Mouse (Mus musculus): ENCODE data around the gene Golm1. TPM values are rescaled to one million over a fixed set of nuclear protein-coding genes. Genes with fewer than 3 reads are reported as not detected.
A peak's percentile ranks its signal among the peaks of the same experiment; 100 is the strongest.
"Not testable (repeated sequence)": the region's sequence is repeated elsewhere in the genome, so short reads cannot be mapped to it uniquely, and the experiment has no call there.

Gene Golm1
- polyA plus RNA-seq, 1 experiment from 2014 or later = 179 TPM

DNA sequence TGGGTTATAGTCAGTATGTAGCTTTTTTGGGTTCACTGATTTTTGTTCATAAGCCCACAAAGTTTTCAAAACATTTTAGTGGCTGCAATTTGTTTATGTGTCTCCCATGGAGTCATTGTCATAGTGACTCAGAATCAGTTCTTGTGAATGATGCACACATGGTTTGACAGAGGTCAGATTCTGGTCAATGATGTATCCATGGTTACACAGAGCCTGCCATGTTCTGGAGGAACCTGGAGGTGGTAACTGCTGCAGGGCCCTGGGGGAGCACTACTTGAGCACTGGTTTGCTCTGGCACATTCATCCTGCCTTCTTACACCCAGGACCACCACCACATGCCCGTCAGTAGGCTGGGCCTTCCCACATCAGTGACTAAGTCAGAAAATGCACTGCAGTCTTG lies 71.1 kb downstream of the Golm1 start:
- H3K36me3 ChIP-seq (ENCODE audit: control insufficient read depth, insufficient read depth, low read length) = peaks cover 20% of the 10 kb centered on the region; the same call in 1 of the 2 replicates
- DNase-seq (ENCODE audit: low spot score, missing footprints) (no peak), ATAC-seq (ENCODE audit: low FRiP score) (no peak)
- no peaks in the 10 kb centered on the region for H3K27me3 ChIP-seq (ENCODE audit: control insufficient read depth, insufficient read depth, low read length)
- H3K9ac ChIP-seq (ENCODE audit: low read length) = no peak overlapping the region
- WGBS = 77% methylated on average over 1 of the region's 1 CpGs
- H3K9me3 ChIP-seq (ENCODE audit: control insufficient read depth, low read length) = no peaks in the 10 kb centered on the region
- no peaks in the 10 kb centered on the region for H3K4me1 ChIP-seq (ENCODE audit: control insufficient read depth, insufficient read depth, low read length)
- no peak overlapping the region for H3K4me2 ChIP-seq
- H3K4me3 ChIP-seq (ENCODE audit: low read depth, low read length) = no peak overlapping the region
- H3K27ac ChIP-seq (ENCODE audit: low read depth, low read length) = no peak overlapping the region

DNA sequence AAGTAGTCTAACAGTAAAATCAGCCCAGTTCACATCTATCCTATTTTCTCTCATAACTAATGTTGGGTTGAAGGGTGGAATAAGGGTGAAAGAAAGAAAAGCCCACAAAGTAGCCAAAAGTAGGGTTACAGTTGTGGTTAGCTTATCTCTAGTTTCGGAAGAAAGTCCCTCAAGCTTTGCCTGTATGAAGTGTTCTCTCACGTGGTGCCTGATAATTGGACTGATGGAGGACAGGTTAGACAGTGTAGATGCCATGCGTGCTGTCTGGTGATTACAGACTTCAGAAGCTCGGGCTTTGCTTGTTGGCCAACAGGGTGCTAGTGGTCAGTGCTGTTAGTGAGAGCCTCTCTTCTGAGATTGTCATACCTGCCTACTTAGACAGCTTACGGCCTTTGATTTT lies 72.5 kb downstream of the Golm1 start:
- Histone ChIP-seq H3K4me3 (ENCODE audit: low read depth, low read length) (no peak overlapping the region), H3K9ac (ENCODE audit: low read length) (no peak overlapping the region), H3K9me3 (ENCODE audit: control insufficient read depth, low read length) (no peaks in the 10 kb centered on the region), H3K4me2 (no peak overlapping the region), H3K36me3 (ENCODE audit: control insufficient read depth, insufficient read depth, low read length) (peaks cover 13% of the 10 kb centered on the region; the same call in 1 of the 2 replicates), H3K27ac (ENCODE audit: low read depth, low read length) (no peak overlapping the region), H3K4me1 (ENCODE audit: control insufficient read depth, insufficient read depth, low read length) (no peaks in the 10 kb centered on the region), H3K27me3 (ENCODE audit: control insufficient read depth, insufficient read depth, low read length) (no peaks in the 10 kb centered on the region)
- no peak for ATAC-seq (ENCODE audit: low FRiP score)
- DNase-seq (ENCODE audit: low spot score, missing footprints) = no peak
- 94% methylated on average over 5 of the region's 5 CpGs for WGBS

DNA sequence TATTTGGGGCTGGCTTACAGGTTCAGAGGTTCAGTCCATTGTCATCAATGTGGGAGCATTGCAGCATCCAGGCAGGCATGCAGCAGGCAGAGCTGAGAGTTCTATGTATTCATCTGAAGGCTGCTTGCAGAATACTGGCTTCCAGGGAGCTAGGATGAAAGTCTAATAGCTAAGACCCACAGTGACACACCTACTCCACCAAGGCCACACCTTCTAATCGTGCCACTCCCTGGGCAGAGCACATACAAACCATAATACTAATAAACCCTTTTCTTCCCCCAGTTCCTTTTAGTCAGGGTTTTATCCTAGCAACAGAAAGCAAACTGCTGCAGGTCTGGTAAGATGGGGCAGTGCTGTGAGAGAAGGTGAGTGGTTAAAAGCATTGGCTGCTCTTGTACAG lies 83.0 kb downstream of the Golm1 start:
- DNase-seq (ENCODE audit: low spot score, missing footprints) = no peak
- Histone ChIP-seq H3K36me3 (ENCODE audit: control insufficient read depth, insufficient read depth, low read length) (peaks cover 14% of the 10 kb centered on the region), H3K27me3 (ENCODE audit: control insufficient read depth, insufficient read depth, low read length) (no peaks in the 10 kb centered on the region), H3K4me3 (ENCODE audit: low read depth, low read length) (no peak overlapping the region), H3K4me2 (no peak overlapping the region), H3K9ac (ENCODE audit: low read length) (no peak overlapping the region), H3K4me1 (ENCODE audit: control insufficient read depth, insufficient read depth, low read length) (no peaks in the 10 kb centered on the region), H3K9me3 (ENCODE audit: control insufficient read depth, low read length) (no peaks in the 10 kb centered on the region), H3K27ac (ENCODE audit: low read depth, low read length) (no peak overlapping the region)
- no peak for ATAC-seq (ENCODE audit: low FRiP score)
- 93% methylated on average over 1 of the region's 1 CpGs for WGBS

DNA sequence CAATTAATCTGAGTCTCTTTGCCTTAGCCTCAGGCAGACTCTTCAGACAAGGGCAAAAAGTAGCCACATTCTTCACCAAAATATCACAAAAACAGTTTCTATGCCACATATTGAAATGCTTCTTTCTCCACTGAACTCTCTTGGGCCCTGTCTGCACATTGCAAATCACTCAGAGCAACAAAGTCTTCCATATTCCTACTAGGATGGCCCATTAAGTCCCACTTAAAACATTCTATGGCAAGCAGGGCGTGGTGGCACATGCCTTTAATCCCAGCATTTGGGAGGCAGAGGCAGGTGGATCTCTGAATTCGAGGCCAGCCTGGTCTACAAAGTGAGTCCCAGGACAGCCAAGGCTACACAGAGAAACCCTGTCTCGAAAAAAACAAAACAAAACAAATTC lies 83.6 kb downstream of the Golm1 start:
- ATAC-seq (ENCODE audit: low FRiP score); H3K27me3 ChIP-seq (ENCODE audit: control insufficient read depth, insufficient read depth, low read length); H3K4me1 ChIP-seq (ENCODE audit: control insufficient read depth, insufficient read depth, low read length); H3K4me3 ChIP-seq (ENCODE audit: low read depth, low read length); H3K27ac ChIP-seq (ENCODE audit: low read depth, low read length); H3K9me3 ChIP-seq (ENCODE audit: control insufficient read depth, low read length); H3K9ac ChIP-seq (ENCODE audit: low read length); H3K4me2 ChIP-seq; DNase-seq (ENCODE audit: low spot score, missing footprints): not testable (repeated sequence)
- H3K36me3 ChIP-seq (ENCODE audit: control insufficient read depth, insufficient read depth, low read length) = peaks cover 14% of the 10 kb centered on the region
- WGBS = 91% methylated on average over 3 of the region's 3 CpGs

DNA sequence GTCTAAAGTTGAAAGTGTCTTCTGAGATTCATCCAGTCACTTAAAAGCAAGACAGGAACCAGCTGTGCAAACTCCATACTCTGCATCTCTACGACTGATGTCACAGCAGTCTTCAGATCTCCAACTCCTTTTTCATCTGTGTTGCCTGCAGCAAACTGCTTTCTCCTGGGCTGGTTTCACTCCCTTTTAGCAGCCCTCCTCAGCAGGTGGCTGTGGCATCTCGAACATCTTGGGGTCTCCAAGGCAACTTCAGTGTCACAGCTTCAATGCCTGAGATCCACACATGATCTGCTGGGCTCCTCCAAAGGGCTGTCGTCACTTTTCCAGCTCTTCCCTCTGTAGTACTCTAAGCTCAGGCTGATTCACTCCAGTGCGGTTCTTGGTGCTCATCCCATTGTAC lies 84.9 kb downstream of the Golm1 start:
- H3K4me2 ChIP-seq = no peak overlapping the region
- H3K27me3 ChIP-seq (ENCODE audit: control insufficient read depth, insufficient read depth, low read length) = no peaks in the 10 kb centered on the region
- no peaks in the 10 kb centered on the region for H3K9me3 ChIP-seq (ENCODE audit: control insufficient read depth, low read length)
- no peak for DNase-seq (ENCODE audit: low spot score, missing footprints)
- ATAC-seq (ENCODE audit: low FRiP score) = no peak
- H3K27ac ChIP-seq (ENCODE audit: low read depth, low read length) = no peak overlapping the region
- H3K4me1 ChIP-seq (ENCODE audit: control insufficient read depth, insufficient read depth, low read length) = peaks cover 13% of the 10 kb centered on the region
- H3K9ac ChIP-seq (ENCODE audit: low read length) = no peak overlapping the region
- 89% methylated on average over 4 of the region's 4 CpGs for WGBS
- peaks cover 14% of the 10 kb centered on the region for H3K36me3 ChIP-seq (ENCODE audit: control insufficient read depth, insufficient read depth, low read length)
- H3K4me3 ChIP-seq (ENCODE audit: low read depth, low read length) = no peak overlapping the region

DNA sequence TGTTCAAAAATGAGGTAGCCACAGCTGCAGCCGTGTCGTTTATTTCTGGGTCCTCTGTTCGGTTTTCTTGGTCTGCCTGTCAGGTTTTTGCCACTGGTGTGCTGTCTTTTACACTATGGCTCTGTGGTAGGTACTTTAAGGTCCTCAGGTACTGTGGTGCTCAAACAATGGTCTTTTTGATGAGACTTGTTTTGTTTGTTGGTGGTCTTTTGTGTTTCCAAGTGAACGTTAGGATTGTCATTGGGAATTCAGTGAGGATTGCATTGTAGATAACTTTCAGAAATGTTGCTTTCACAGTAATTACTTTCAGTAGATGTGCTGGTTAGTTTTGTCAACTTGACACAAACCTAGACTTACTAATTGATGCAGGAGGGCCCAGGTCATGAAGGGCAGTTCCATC lies 85.9 kb downstream of the Golm1 start:
- ATAC-seq (ENCODE audit: low FRiP score) (no peak), DNase-seq (ENCODE audit: low spot score, missing footprints) (no peak)
- Histone ChIP-seq H3K27me3 (ENCODE audit: control insufficient read depth, insufficient read depth, low read length) (no peaks in the 10 kb centered on the region), H3K4me2 (no peak overlapping the region), H3K9ac (ENCODE audit: low read length) (no peak overlapping the region), H3K9me3 (ENCODE audit: control insufficient read depth, low read length) (no peaks in the 10 kb centered on the region), H3K4me1 (ENCODE audit: control insufficient read depth, insufficient read depth, low read length) (peaks cover 13% of the 10 kb centered on the region), H3K4me3 (ENCODE audit: low read depth, low read length) (no peak overlapping the region), H3K36me3 (ENCODE audit: control insufficient read depth, insufficient read depth, low read length) (peaks cover 14% of the 10 kb centered on the region), H3K27ac (ENCODE audit: low read depth, low read length) (no peak overlapping the region)
- 81% methylated on average over 4 of the region's 4 CpGs for WGBS

DNA sequence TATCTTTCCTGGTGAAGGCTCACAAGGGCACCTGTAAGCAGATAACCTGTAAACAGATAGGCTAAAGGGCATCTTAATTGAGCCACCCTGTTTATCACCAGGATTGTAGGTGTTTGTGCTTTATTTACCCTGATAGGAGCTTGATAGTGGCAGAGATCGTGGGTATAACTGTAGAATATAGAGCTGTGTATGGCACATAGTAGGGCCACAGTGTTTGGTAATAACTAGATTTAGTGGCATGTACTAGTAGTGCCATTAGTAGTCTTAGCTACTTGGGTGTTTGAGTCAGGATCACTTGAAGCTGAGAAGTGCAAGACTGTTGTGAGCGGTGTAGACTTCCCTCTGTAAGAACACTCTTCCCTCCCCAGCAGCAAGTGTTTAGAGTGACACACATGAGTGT lies 88.4 kb downstream of the Golm1 start:
- Histone ChIP-seq H3K4me2 (no peak overlapping the region), H3K27ac (ENCODE audit: low read depth, low read length) (no peak overlapping the region), H3K36me3 (ENCODE audit: control insufficient read depth, insufficient read depth, low read length) (peaks cover 9% of the 10 kb centered on the region; the same call in 1 of the 2 replicates), H3K9me3 (ENCODE audit: control insufficient read depth, low read length) (no peaks in the 10 kb centered on the region), H3K4me3 (ENCODE audit: low read depth, low read length) (no peak overlapping the region), H3K27me3 (ENCODE audit: control insufficient read depth, insufficient read depth, low read length) (no peaks in the 10 kb centered on the region), H3K4me1 (ENCODE audit: control insufficient read depth, insufficient read depth, low read length) (peaks cover 18% of the 10 kb centered on the region), H3K9ac (ENCODE audit: low read length) (peak overlapping the region; percentile 3; the same call in 1 of the 2 replicates)
- ATAC-seq (ENCODE audit: low FRiP score) (no peak), DNase-seq (ENCODE audit: low spot score, missing footprints) (no peak)
- 93% methylated on average over 2 of the region's 2 CpGs for WGBS

DNA sequence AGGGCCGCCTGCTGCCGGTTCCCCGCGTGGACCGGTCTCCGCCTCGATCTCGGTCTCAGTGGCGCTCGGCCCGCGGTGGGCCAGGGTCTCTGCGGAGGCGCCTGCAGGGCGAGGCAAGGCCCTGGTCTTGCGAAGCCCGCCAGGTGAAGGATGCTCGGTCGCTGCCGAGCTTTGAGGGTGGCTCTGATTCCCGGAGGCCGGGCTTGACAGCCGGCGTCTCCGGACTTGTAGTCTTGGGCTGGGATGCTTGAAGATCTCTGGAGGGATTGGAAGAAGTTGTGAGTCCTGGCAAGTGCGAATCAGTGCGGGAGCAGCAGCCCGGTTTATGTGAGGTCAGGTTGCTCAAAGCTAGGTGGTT lies 90.0 kb downstream of the Golm1 start:
- Histone ChIP-seq H3K9me3 (ENCODE audit: control insufficient read depth, low read length) (no peaks in the 10 kb centered on the region), H3K4me3 (ENCODE audit: low read depth, low read length) (peak overlapping the region; percentile 85), H3K4me2 (peak overlapping the region; percentile 73), H3K36me3 (ENCODE audit: control insufficient read depth, insufficient read depth, low read length) (peaks cover 3% of the 10 kb centered on the region; the same call in 1 of the 2 replicates), H3K4me1 (ENCODE audit: control insufficient read depth, insufficient read depth, low read length) (peaks cover 18% of the 10 kb centered on the region), H3K9ac (ENCODE audit: low read length) (peak overlapping the region; percentile 84), H3K27me3 (ENCODE audit: control insufficient read depth, insufficient read depth, low read length) (no peaks in the 10 kb centered on the region), H3K27ac (ENCODE audit: low read depth, low read length) (peak overlapping the region; percentile 49)
- whole genome bisulfite sequencing = 0% methylated on average over 28 of the region's 28 CpGs
- ATAC-seq (ENCODE audit: low FRiP score) = no peak
- DNase-seq (ENCODE audit: low spot score, missing footprints) = no peak

DNA sequence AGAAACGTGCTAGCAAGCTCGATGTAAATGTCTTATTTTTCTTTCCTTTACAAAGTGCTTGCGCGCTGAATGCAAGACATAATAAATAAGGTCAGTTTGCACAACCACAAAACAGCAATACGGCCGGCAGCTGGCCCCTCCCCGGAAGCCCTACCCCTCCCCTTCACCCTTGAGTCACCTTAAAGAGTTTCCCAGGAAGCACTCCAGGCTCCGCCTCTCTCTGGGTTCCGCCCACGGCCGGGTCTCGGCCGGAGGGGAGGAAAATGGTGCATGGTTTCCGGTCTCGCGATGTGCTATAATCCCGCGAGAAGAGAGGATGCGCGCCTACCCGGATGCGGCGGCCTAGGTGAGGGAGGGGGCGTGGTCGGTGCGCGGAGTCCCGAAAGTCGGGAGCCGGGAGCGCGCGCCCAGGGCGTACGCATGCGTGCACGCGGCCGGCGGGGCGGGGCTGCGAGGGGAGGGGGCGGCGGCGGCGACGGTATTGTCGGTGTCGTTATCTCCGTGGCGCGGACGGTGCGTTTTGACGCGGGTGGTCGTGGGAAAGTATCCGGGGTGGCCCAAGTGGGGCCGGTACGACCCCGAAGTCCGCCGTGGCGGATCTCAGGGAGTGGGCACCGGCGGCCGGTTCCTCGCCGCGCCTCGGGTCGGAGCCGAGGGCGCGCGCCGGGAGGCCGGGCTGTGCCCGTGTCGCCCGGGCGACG lies 90.5 kb downstream of the Golm1 start, which contains the start of the genes Agtpbp1 and Naa35:
Agtpbp1 (minus strand) TSS at position 281 of the 701 bp plus-strand sequence.
Naa35 (plus strand) TSS at position 313 of the 701 bp plus-strand sequence.
- Histone ChIP-seq H3K4me1 (ENCODE audit: control insufficient read depth, insufficient read depth, low read length) (peaks cover 18% of the 10 kb centered on the region), H3K9me3 (ENCODE audit: control insufficient read depth, low read length) (no peaks in the 10 kb centered on the region), H3K4me3 (ENCODE audit: low read depth, low read length) (peak within 1 kb of the TSS; percentile 85), H3K27me3 (ENCODE audit: control insufficient read depth, insufficient read depth, low read length) (no peaks in the 10 kb centered on the region), H3K36me3 (ENCODE audit: control insufficient read depth, insufficient read depth, low read length) (peaks cover 3% of the 10 kb centered on the region; the same call in 1 of the 2 replicates), H3K27ac (ENCODE audit: low read depth, low read length) (peak within 1 kb of the TSS; percentile 49), H3K4me2 (peak within 1 kb of the TSS; percentile 77), H3K9ac (ENCODE audit: low read length) (peak within 1 kb of the TSS; percentile 84)
- peak; percentile 97 for ATAC-seq (ENCODE audit: low FRiP score)
- peak; percentile 99 for DNase-seq (ENCODE audit: low spot score, missing footprints)
- WGBS = under 1% methylated on average over 70 of the region's 83 CpGs

Data from midbrain, embryonic 11.5 days (tissue).